Mouse (Mus musculus) testis, adult 2 months (tissue): Measurements from ENCODE around the gene Stim1.

Experiments
- CTCF ChIP-seq: fragments of 200-500 bp; IDR thresholded peaks from 2 replicates; pipeline ENCODE4 v1.5.1; 2012; ENCODE audit warnings: low read depth, mild to moderate bottlenecking, inconsistent platforms, low read length, moderate library complexity; ENCODE audit not compliant: control insufficient read depth, insufficient read depth, insufficient replicate concordance
- POLR2A ChIP-seq: fragments of 200-500 bp; IDR thresholded peaks from 2 replicates; pipeline ENCODE4 v1.6.1; 2012; ENCODE audit warnings: low read depth, mild to moderate bottlenecking, inconsistent platforms, low read length, moderate library complexity; ENCODE audit not compliant: control insufficient read depth

- no peak for TF ChIP-seq CTCF
- TF ChIP-seq POLR2A, result no peak
Observed at GRCm38 (mm10) chr7:102331476-102331875, 63.9 kb downstream of the Stim1 start.
